Mouse (Mus musculus): ENCODE results near the gene Tomm70a.

GRCm38 (mm10) chr16:57166611-57167513 lies 45.4 kb downstream of the Tomm70a start, which contains the start of gene Nit2:
- no peak for TF ChIP-seq POLR2A (IDR thresholded peaks at IDR 0.05; ENCODE audit: borderline replicate concordance, low read depth, low read length)
- peak; percentile 95 for TF ChIP-seq CTCF (IDR thresholded peaks at IDR 0.05; ENCODE audit: low read depth, low read length)

Measured in bone marrow macrophage, adult 2 months (primary cell).